Mouse (Mus musculus) brown adipose tissue, adult 24 weeks (tissue): Measurements from ENCODE around the gene Gadl1. TPM values are rescaled to one million over a fixed set of nuclear protein-coding genes. Genes with fewer than 3 reads are reported as not detected.
A peak's percentile ranks its signal among the peaks of the same experiment; 100 is the strongest.

Source experiments
- H3K27ac ChIP-seq: fragments of 200-500 bp; replicated peaks from 2 replicates; pipeline ENCODE4 v1.5.1; 2012; ENCODE audit warnings: low read depth, mild to moderate bottlenecking, low read length
- H3K4me1 ChIP-seq: fragments of 200-500 bp; 2 replicates; pipeline ENCODE4 v1.6.1; 2012; ENCODE audit warnings: low read length, mixed read lengths; ENCODE audit not compliant: control insufficient read depth, insufficient read depth, insufficient read length
- H3K4me3 ChIP-seq: fragments of 200-500 bp; 2 replicates; pipeline ENCODE4 v1.5.1; 2012; ENCODE audit warnings: low read depth, mild to moderate bottlenecking, low read length, moderate library complexity; ENCODE audit not compliant: insufficient read depth
- polyA plus RNA-seq: library from polyadenylated mRNA; stranded (reverse); fragments of >200 nt; gene quantifications from 2 replicates; pipeline ENCODE4 v1.2.4, GENCODE M21; 2012; ENCODE audit not compliant: missing spikeins, insufficient read depth, insufficient read length

The Gadl1 gene
- polyA plus RNA-seq, result 1.1 TPM in 1 of 2 replicates, not detected in the other

DNA sequence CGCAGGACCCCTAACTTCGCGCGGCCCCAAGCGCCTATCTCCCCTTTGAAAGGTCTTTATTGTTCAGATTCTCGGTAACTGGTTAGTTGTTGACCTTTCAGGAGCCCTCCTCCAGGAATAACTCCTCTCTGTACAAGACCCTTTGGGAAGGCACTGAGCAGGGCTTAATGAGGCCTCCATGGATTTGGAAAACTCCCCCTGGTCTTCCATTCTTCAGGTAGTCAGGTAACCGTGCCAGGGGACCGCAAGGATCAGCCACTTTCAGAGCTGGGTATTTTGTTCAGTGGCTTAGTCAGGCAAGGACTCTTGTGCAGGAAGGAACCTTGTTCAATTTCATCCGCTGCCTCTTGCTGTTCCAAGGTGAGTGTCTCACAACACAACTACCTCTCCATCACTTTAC lies at the start of gene Gadl1:
Gene Gadl1 (plus strand): TSS at position 301 of the 400 bp plus-strand sequence.
- H3K4me3 ChIP-seq, result no peak within 1 kb of the TSS
- H3K4me1 ChIP-seq, result no peaks in the 10 kb centered on the region

DNA sequence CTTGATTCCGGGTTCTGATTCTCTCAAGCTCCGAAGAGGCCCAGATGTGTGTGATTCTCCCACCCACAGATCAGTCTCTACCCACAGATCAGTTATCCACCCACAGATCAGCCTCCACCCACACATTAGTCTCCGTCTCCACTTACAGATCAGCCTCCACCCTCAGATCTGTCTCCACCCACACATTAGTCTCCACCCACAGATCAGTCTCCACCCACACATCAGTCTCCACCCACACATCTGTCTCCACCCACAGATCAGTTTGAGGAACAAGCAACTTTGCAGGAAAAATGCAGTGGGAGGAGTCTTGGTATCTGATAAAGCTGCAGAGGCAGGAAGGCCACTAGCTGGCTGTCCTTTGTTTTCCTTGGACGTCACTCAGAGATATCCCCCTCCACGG lies 46.5 kb upstream of the Gadl1 start:
- H3K4me3 ChIP-seq, result no peak overlapping the region
- H3K27ac ChIP-seq, result no peak overlapping the region
- H3K4me1 ChIP-seq, result no peaks in the 10 kb centered on the region

More for the DNA sequence above, at the start of gene Gadl1:
- H3K27ac ChIP-seq, result no peak within 1 kb of the TSS

DNA sequence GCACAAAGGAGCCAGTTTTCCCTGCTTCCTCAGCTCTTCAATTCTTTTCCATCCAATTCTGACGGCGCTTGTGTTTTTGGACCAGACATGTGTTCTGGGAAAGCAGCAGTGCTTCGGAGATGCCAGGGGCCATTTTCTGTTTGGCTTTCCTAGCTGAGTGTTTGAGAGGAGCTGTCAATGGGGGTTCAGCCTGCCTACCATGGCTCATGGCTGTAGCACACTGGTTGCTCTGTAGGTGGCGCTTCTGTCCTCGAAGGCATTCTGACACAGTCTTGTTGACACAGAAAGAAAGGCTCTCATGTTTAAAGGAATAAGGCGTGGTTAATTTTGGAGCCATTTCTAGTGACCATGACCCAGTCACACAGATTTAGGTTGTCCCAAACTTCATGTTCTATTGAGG lies 45.9 kb upstream of the Gadl1 start:
- Histone ChIP-seq H3K27ac (no peak overlapping the region), H3K4me3 (no peak overlapping the region), H3K4me1 (no peaks in the 10 kb centered on the region)

DNA sequence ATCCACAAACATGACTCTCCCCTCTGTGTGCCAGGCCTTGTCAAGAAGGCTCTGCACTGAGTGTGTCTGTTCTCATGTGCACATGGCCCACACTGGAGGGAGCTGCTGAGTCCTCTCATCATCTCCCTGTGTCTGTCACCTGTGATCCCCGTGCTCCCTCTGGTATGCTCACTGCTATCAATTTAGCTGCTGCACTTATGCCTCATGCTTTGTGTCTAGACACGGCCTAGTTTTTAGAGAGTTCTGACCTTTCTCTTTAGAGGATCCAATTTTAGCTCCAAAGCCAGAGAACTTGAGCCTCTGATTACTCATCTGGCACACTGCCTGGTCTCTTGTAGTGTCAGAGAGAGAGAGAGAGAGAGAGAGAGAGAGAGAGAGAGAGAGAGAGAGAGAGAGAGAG lies 42.0 kb upstream of the Gadl1 start:
- no peak overlapping the region for H3K4me3 ChIP-seq
- H3K4me1 ChIP-seq, result no peaks in the 10 kb centered on the region
- no peak overlapping the region for H3K27ac ChIP-seq

DNA sequence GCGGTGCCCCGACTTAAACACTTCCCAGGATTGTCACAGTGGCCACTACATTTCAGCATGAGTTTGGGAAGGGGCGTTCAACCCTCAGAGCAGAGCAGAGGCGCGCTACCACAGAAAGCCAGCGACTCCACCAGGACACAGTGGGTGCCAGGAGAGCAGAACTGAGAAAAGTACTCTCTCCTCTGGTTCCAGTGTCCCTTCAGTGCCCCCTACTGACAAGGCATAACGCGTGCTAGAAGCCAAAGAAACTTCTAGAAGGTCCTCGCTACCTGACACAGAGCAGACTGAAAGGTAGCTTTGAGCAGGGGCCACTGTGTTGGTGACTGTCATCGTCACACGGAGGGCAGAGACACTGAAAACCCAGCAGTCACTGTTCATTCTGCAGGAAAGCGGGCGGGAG lies 39.1 kb upstream of the Gadl1 start:
- H3K4me1 ChIP-seq, result no peaks in the 10 kb centered on the region
- no peak overlapping the region for H3K4me3 ChIP-seq
- H3K27ac ChIP-seq, result no peak overlapping the region

DNA sequence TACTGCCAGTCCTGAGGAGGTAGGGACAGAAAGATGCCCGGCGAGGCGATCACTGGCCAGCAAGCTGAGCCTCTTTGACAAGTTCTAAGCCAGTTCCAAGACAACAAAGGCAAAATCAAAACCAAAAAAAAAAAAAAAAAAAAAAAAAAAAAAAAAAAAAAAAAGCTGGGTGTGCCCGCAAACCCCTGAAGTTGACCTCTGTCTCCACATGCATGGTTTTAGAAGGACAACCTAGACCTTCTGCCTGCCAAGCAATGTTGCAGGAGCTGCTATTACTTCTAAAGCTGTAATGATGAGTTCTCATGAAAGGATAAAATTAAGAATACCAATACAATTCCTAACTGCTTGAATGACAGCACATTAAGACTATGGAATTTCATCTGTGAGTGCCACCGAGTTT lies 38.6 kb upstream of the Gadl1 start:
- Histone ChIP-seq H3K4me3 (no peak overlapping the region), H3K27ac (no peak overlapping the region), H3K4me1 (no peaks in the 10 kb centered on the region)

DNA sequence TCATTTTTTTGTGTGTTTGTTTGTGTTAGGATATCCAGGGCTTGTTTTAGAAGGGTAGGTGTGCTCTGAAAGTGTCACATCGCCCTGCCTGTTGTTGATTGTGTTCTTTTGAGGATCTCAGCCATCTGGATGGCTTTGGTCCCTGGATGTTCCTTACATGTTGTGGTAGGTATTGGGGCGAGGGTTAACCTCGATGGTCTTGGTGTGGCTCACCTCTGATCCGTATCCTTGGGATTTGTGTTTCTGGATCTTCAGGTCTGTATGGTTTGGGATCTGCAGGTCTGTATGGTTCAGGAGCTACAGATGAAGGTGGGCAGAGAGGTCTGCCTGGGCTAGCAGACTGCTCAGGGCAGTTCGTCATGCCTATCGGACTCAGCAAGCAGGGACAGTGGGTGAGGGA lies 28.8 kb upstream of the Gadl1 start:
- Histone ChIP-seq H3K4me1 (no peaks in the 10 kb centered on the region), H3K27ac (no peak overlapping the region), H3K4me3 (no peak overlapping the region)

DNA sequence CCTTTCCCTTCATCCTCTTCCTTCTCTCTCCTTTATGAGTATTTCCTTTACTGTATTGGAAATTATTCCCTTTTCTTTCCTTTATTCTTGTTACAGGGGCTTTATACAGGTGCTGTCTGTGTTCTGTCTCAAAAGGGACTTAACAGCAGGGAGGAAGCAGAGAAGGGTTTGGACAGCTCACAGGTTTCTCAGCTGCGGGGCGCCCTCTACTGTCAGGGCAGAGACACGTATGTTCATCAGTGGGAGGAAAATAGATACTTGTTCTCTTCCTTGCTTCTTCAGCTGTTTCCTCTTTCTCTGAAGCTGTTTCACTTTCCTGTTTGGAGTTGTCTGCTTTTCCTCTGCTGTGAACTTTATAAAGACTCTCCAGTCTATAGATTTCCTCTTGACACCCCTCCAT lies 28.1 kb upstream of the Gadl1 start:
- no peak overlapping the region for H3K27ac ChIP-seq
- no peaks in the 10 kb centered on the region for H3K4me1 ChIP-seq
- H3K4me3 ChIP-seq, result no peak overlapping the region

DNA sequence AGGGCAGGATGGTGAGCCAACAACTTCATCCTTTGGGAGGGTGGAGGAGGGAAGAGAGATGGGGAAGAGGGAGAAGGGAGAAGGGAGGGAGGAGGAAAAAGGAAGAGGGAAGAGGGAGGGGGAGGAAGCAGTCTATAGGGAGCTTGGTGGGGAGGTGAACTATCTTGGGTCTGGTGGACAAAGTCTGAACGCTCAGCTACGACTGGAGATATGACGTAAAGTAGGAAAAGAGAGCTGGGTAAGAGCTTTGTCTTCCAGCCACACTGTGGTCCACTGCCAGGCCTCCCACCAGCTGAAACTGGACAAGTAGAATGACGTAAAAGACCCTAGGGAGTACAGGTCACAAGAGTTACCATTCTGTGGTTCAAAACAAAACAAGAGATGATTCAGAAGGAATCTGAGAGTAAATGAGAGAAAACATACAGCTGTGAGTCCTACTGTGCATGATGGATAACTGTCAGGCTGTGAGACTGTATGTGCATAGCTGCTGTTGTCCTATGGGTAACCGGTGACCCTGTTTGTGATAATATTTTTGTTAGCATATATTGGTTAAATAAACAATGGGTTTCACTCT lies 26.5 kb upstream of the Gadl1 start:
- H3K4me3 ChIP-seq, result no peak overlapping the region
- no peak overlapping the region for H3K27ac ChIP-seq
- no peaks in the 10 kb centered on the region for H3K4me1 ChIP-seq

DNA sequence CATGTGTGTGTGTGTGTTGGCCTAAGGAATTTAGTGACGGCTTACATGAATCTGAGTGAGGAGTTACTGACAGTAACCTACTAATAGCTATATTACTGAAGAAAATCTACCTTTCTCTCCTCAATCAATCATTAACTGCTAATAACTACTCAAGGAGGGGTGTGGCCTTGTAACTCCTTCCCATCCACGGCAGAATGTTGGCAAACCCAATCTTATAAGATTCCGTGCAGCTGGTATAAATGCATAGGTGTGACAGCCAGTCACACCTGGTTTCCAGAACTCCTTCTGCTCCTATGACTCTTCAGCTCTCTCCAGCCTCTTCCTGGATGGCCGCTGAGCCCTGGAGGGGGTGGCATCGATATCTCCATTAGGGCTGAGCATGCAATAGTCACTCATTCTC lies 25.8 kb upstream of the Gadl1 start:
- H3K27ac ChIP-seq, result no peak overlapping the region
- no peaks in the 10 kb centered on the region for H3K4me1 ChIP-seq
- no peak overlapping the region for H3K4me3 ChIP-seq

DNA sequence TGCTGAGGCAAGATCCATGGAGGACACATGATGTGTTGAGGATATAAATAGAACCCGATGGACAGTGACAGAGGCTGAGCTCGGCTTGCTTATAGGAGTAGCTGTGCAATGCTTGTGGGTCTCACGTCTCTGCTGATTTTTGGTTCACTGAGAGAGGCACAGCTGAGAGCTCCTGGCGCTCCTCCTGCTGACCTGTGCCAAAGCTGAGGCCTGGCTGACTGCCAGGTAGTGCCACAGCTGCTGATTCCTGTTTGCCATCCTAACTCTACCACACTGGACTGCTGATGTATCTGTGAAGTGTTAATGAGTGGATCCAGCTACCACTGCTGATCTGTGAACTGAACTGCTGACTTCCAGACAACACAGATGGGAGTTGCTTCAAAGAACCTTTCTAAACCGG lies 21.7 kb upstream of the Gadl1 start:
- no peaks in the 10 kb centered on the region for H3K4me1 ChIP-seq
- H3K4me3 ChIP-seq, result no peak overlapping the region
- H3K27ac ChIP-seq, result no peak overlapping the region

DNA sequence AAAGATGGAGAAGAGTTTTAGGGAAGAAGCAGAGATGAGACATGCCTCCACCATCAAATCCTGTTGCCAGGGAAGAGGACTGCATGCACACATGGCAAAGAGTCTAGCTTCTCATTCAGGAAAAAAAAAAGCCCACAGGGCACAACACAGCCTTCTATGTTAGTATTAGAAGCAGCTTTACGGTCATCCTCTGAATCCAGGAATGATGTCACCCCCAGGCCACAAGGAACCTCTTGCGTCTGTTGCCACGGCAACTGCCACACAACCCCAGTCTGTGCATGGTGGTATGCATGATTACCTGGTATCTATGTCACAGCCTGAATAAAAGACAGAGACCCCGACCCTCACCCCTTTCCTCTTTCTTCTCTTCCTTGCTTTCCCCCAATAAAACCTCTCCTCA lies 16.1 kb upstream of the Gadl1 start:
- Histone ChIP-seq H3K4me1 (peaks cover 4% of the 10 kb centered on the region; the same call in 1 of the 2 replicates), H3K4me3 (no peak overlapping the region), H3K27ac (no peak overlapping the region)

DNA sequence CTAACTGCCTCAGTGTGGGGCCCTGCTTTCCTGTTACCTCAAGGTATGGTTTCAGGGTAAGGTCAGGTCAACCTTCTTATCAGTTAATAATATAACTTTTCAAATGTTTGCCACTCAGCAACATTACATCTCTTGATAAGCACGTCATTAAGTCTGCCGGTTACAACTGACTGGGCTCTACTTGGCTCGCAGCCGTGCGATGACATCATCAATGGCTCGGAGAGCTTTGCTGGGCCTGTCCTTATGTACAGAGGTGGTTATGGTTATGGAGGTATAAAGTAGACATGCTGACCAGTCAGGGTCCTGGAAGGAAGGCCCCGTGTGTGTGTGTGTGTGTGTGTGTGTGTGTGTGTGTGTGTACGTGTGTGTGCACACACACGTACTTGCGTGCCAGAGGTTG lies 15.3 kb upstream of the Gadl1 start:
- Histone ChIP-seq H3K4me3 (no peak overlapping the region), H3K4me1 (peaks cover 4% of the 10 kb centered on the region; the same call in 1 of the 2 replicates), H3K27ac (peak overlapping the region; percentile 69)

DNA sequence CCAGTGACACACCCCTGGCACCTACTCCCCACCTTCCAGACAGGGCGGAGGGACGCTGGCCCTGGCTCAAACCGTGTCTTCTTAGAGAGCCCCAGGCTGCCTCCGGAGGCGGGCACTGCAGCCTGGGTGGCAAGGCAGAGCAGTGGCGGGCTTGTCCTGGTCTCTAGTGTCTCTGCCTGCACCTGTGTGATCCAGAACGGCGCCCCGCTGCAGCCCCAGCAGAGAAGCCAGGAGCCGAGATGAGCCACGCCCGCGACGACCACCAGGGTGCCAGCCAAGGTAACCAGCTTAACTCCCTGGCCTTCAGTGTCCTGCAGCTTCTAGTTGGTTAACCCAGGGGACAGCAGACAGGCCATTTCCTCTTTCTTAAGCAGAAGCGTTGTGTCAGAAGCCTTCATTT lies 930 bp upstream of the Gadl1 start:
- Histone ChIP-seq H3K4me3 (no peak overlapping the region), H3K27ac (no peak overlapping the region), H3K4me1 (no peaks in the 10 kb centered on the region)

DNA sequence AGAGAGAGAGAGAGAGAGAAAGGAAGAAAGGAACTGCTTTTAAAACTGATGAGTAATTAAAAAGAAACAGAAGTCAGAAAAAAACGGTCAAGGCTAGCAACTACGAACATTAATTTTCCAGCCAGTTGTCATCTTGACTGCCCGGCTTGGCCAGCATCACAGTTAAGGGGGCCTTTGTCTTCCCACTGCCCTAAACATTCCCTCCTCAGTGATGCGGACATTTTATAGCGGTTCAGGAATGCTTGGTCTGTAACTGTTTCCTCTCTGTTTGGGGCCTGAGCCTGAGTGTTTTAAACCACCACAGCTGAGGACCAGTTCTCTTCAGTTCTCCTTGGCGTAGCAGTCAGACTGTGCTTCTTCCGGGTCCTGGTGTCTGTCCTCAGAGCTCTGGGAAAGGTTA lies 4.8 kb downstream of the Gadl1 start:
- Histone ChIP-seq H3K27ac (no peak overlapping the region), H3K4me3 (no peak overlapping the region), H3K4me1 (no peaks in the 10 kb centered on the region)

DNA sequence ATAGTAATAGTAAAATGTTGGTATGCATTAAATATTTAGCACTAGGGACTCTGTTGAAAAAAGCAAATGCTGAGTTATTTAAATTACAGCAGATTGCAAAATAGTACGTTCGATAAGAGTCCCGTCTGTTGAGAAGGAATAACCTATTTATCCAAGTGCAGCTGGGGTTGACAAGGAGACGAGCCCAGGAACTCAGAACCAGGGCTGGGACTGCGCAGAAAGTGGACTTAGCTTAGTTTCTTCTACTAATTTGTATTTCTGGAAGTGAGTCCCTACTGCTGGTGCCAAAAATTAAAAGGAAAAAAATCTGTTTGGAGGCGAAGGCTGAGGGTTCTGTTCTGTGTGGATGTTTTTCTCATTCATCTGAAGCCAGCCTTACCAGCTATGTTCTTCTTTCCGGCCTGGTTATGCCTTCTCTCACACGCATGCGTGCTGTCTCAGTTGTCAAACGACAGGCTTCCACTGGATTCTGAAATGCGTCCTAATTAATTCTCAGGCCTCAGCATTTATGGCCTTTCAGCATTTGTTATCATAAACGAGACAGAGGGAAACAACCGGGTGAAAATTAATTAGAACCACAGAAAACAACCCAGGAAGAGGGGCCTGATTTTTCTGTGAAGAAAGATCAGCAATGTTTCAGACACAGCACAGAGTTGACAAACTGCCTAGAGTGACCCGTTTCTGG lies 6.5 kb downstream of the Gadl1 start:
- Histone ChIP-seq H3K4me3 (no peak overlapping the region), H3K4me1 (no peaks in the 10 kb centered on the region), H3K27ac (no peak overlapping the region)
